Mouse (Mus musculus): ENCODE results near the gene Prss46.

Prss46 gene

DNA sequence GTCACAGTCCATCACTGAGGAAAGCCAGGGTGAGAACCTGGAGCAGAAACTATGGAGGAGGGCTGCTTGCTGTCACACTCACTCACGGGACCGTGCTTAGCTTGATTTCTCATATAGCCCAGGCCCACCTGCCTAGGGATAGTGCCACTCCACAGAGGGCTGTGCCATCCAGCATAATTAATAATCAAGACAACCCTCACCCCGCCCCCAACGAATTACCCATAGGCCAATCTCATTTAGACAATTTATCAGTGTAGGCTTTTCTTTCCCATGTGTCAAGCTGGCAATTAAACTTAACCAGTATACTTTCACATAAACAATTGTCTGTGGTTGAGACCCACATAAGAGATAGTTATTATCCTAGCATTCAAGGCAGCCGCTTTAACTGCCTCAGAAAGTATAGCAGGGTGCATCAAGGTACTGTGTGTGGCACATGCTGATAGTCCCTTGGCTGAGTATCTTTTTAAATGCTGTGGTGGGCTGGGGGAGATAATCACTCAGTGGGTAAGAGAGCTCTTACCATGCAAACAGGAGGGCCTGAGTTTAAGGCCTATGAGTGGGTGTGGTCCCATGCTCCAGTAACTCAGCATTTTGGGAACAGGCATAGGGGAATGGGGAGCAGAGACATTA is 14.8 kb downstream of the Prss46 start:
- DNase-seq (ENCODE audit: low spot score), result no peak

- no peak for DNase-seq (ENCODE audit: low spot score)
These were observed 26.7 kb downstream of the Prss46 start for GRCm38 (mm10) chr9:110871030-110871429.

DNA sequence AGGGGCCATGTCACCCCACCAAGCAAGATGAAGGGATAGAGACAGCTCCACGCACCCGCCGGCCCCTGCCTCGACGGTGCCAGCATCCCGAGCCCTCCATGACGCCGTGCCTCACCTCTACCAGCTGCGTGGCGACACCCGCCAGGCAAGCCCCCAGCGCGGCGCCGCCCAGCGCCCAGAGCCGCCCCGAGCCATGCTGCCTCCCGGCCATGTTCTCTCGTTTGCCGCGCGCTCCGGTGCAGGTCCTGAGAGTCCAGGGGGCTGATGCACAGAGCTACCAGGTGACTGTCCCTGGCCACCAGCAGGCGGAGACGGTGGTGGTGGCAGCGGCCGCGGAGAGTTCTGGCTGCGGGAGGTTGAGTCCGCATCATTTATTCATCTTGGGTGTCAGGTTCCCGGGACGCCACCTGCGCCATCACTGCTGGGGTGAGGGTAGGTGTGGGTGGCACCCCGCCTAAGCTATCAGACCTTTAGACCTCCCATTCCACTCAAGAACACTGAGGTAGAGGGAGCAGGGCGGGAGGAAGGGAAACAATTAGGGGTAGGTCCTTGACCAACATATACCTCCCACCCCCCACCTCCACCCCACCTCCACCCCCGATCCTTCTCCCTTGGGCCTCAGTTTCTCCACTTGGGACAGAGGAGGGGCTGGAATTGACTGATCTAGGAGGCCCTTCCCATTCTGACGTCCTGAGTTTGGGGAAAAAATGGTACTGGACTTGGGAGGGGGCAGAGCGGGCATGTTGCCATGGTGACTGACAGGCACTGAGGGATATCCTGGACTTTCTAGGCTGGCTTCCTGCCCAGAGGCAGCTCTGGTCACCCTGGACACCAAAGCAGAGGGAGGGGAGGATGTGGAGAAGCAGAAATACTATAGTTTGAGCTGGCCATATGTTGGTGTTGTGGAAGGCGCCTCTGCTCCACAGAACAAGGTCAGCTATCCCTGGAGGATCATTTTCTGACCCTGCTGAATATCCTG is 29.7 kb downstream of the Prss46 start:
- DNase-seq (ENCODE audit: low spot score), result no peak

DNA sequence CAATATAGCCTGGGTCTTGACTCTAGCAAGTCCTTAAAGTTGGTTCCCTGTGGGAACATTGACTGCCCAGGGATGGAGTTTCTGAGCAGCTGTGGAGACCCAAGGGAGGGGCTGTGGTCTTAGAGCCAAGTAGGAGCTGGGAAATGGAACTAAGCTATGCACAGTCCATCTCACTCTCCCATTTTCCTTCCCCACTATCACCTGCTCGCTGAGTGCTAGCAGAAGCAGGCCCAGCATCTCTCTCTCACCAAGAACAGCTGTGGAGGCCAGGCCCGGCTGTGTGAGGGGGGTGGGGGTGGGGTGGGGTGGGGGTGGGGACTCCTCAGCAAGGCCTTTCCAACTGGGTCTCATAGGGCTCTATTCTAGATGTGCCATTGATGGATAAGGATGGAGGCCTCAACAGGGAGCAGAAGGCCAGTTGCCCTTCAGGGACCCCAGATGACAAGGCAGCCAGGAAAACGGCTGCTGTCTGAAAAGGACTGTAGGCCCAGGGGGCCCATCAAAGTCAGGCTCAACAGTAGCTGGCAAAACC is 30.4 kb downstream of the Prss46 start:
- DNase-seq (ENCODE audit: low spot score), result no peak

- DNase-seq (ENCODE audit: low spot score), result no peak
These were observed 31.0 kb downstream of the Prss46 start for GRCm38 (mm10) chr9:110875288-110875695.

- DNase-seq (ENCODE audit: low spot score), result no peak
These were observed 33.0 kb downstream of the Prss46 start for GRCm38 (mm10) chr9:110877353-110877752.

GRCm38 (mm10) chr9:110877888-110878287 is 33.6 kb downstream of the Prss46 start:
- DNase-seq (ENCODE audit: low spot score), result peak; percentile 47

DNA sequence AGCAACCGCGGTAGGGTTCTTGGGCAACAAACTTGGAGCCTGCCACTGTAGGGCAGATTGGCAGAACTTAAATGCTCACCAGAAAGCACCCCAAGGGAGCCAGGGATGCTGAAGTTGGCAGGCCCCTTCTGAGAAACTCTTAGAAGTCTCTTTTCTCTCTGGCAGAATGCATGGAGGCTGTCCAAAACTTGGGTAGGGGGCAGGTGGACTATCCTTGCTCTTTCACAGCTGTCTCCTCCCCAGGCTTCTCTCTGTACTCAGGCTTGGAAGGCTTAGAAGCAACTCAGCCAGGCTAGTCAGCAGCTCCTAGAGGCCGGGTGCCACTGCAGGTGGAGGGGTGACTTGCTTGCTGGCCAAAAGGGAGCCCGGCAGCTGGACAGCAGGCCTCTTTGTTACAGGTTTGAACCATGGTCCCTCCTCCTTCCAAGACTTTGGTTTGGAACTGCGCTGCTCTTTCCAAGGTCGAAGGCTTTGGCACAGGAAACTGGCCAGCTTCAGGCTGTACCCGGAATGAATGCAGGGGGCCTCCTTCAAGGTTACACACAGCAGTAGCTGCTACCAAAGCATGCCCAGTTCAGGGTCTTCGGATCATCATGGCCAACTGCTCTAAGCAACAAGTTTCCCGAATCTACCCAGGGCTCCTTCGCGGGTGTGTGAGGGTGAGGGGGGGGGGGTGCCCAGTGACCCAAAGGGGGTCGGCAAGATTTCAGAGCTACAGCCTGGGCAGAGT is 35.0 kb downstream of the Prss46 start, which contains the start of gene Als2cl:
Gene Als2cl, plus strand, starts transcription at position 680 of the 730 bp plus-strand sequence.
- no peak for DNase-seq (ENCODE audit: low spot score)

DNA sequence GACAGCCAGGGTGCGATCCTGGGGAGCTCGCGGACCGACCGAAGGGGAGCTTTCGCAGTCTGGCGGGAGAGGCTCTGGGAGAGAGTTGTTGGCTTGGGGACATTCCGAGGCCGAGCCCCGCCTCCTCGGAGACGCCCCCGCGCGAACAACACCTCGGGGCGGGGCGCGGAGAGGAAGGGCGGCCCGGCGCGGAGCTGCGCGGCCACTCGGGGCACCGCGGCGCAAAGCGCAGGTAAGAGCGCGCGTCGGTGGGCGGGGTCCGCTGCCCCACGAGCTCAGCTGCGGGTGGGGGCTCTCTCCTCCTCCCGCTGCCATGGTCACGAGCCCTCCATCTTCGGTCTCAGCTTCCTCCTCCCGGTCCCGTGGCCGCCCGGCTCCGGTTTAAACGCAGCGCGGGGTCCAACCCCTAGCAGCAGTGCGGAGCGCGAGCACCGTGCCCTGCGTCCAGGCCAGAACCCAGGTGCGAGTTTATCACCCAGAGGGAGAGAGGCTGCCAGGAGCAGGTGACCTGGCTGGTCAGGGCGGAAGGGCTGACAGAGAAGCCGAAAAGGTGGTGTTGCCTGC is 35.8 kb downstream of the Prss46 start, which contains the start of gene Tmie:
Gene Tmie, minus strand, starts transcription at position 116 of the 564 bp plus-strand sequence.
- DNase-seq (ENCODE audit: low spot score), result peak; percentile 78

- peak; percentile 35 for DNase-seq (ENCODE audit: low spot score)
These were observed 36.5 kb downstream of the Prss46 start for GRCm38 (mm10) chr9:110880772-110881171.

GRCm38 (mm10) chr9:110881953-110882352 is 37.6 kb downstream of the Prss46 start:
- DNase-seq (ENCODE audit: low spot score), result peak; percentile 25

- DNase-seq (ENCODE audit: low spot score), result no peak
These were observed 43.3 kb downstream of the Prss46 start for GRCm38 (mm10) chr9:110887388-110888303.

DNA sequence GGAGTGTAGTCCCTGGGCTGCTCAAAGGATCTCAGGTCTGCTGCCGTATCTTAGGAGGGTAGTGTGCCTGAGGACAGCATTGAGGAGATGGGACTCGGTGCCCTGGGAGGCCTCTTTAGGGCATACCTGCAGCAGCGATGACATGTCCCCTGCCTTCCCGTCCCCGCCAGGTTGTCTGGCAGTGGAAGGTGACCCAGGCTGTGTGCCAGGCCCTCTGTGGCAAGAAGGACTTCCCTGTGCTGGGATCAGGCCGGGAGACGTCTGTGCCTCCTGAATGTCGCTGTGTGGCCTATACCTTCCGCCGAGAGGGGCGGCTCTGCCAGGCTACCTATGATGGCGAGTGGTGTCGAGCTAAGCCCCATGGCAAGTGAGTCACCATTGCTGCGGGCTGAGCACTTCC is 44.6 kb downstream of the Prss46 start:
- no peak for DNase-seq (ENCODE audit: low spot score)

DNA sequence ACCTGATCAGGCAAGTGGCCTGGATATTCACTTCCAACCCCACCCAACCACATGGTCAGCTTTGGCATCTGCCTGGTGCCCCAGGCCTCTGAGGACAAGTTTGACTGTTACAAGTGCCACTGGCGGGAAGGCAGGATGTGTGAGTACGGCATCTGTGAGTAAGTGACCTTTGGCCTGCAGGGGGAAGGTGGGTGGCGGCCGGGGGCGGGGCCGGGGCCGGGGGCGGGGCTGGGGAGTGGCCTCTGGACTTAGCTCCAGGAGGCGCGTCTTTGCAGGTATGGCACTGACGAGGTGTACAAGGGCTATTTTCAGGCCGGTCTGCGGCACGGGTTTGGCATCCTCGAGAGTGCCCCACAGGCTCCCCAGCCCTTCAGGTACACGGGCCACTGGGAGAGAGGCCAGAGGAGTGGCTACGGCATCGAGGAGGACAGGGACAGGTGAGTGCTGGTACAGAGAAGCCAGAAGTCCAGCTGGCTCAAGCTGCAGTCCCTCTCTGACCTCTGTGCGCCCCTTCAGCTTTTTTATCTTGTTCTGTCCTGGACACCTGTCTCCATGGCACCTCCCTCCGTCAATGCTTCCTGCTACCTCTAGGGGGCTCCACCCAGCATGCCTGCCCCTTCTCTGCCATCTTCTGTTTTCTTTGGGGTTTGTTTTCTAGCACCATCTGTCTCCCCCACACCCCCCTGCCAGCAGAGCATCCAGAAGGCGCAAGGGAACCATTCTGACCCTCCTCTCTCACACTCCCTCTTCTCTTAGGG is 45.9 kb downstream of the Prss46 start:
- DNase-seq (ENCODE audit: low spot score), result no peak

DNA sequence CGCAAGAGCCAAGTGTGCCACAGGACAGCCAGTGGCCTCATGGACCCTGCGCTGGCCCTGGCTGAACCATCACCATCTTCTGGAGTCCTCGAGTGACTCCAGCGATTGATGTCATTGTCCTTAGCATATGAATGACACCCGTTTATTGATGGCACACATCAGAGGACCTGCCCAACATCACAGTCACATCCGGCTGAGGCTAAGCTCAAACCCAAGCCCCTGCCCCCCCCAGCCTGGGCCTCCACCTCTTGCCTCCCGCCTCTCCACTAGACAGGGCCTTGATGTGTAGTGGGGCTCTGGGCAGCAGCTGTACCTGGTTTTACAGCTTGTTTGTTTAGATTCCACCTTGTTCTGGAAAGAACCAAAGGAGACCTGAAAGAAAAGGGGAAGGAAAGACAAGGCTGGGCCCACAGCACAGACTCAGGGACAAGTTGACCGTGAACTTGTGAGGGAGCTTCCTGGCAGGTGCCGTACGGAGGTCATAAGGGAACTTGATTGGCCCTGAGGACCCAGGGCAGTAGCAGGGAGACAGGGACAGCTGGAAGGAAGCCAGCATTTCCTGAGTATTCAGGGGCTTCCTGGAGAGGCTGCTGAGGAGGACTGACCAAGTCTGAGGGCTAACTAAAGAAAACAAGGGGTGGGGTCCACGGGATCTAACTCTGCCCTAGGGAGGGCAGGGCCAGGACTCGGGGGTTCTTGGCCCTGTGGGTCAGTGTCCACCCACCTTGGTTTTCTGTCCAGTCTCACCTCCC is 46.9 kb downstream of the Prss46 start:
- no peak for DNase-seq (ENCODE audit: low spot score)

GRCm38 (mm10) chr9:110892552-110892951 is 48.2 kb downstream of the Prss46 start:
- DNase-seq (ENCODE audit: low spot score), result no peak

GRCm38 (mm10) chr9:110893429-110893828 is 49.1 kb downstream of the Prss46 start:
- DNase-seq (ENCODE audit: low spot score), result no peak

GRCm38 (mm10) chr9:110895507-110895906 is 51.2 kb downstream of the Prss46 start:
- DNase-seq (ENCODE audit: low spot score), result no peak

DNA sequence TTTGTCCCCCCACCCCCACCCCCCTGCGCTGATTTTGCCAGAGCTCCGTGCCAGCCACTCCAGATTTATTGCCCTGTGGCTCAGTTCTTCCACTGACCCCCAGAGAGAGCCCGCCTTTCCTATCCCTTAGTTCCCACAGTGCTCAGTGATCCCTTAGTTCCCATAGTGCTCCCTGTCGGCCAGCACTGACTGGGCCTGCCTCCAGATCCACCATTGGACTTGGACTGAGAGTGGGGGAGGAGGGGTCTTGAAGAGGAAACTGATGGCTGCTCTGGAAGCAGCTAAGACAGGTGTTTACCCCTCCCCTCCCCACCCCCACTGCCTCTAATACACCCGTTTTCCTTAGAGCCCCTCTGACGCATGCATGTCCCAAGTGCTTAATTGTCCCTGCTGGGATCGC is 51.7 kb downstream of the Prss46 start:
- DNase-seq (ENCODE audit: low spot score), result no peak

Data from urinary bladder, postnatal 25 days (tissue).